Mouse (Mus musculus) liver, postnatal 0 days (tissue): Measurements from ENCODE around the gene Pacrg.

ENCODE experiments used
- CTCF ChIP-seq: sonication (generic); IDR thresholded peaks from 2 replicates; pipeline ENCODE4 v1.5.1; 2016; ENCODE audit warnings: antibody characterized with exemption, low read depth
- EP300 ChIP-seq: IDR thresholded peaks from 2 replicates; pipeline ENCODE4 v1.6.1; 2016; ENCODE audit warnings: antibody characterized with exemption, low read depth, mild to moderate bottlenecking

GRCm38 (mm10) chr17:10840731-10841201, 655 bp upstream of the Pacrg start:
- TF ChIP-seq EP300 (no peak), CTCF (peak; percentile 63)
